Mouse (Mus musculus) ES-Bruce4 (cell line): ENCODE data around the gene Rap1gds1. TPM values are rescaled to one million over a fixed set of nuclear protein-coding genes. Genes with fewer than 3 reads are reported as not detected.

Source experiments
- H3K27ac ChIP-seq: 2 replicates; pipeline ENCODE4 v1.5.1; 2012; ENCODE audit warnings: low read length, inconsistent platforms; ENCODE audit not compliant: insufficient read depth
- H3K27me3 ChIP-seq: 2 replicates; pipeline ENCODE4 v1.6.1; 2012; ENCODE audit warnings: mild to moderate bottlenecking, low read length, inconsistent platforms; ENCODE audit not compliant: control insufficient read depth, poor library complexity, insufficient read depth, severe bottlenecking
- H3K36me3 ChIP-seq: 2 replicates; pipeline ENCODE4 v1.6.1; 2012; ENCODE audit warnings: inconsistent platforms, mild to moderate bottlenecking, low read length, moderate library complexity; ENCODE audit not compliant: control insufficient read depth, poor library complexity, insufficient read depth, severe bottlenecking
- H3K4me1 ChIP-seq: one replicate; pipeline ENCODE4 v1.8.1; 2011; ENCODE audit warnings: low read length; ENCODE audit not compliant: control insufficient read depth, insufficient read depth
- H3K4me3 ChIP-seq: 2 replicates; pipeline ENCODE4 v1.5.1; 2011; ENCODE audit warnings: low read depth, mild to moderate bottlenecking, low read length
- H3K9ac ChIP-seq: 2 replicates; pipeline ENCODE4 v1.6.1; 2012; ENCODE audit warnings: low read depth, mild to moderate bottlenecking, inconsistent platforms; ENCODE audit not compliant: poor library complexity, severe bottlenecking
- H3K9me3 ChIP-seq: replicated peaks from 2 replicates; pipeline ENCODE4 v1.6.1; 2012; ENCODE audit warnings: mild to moderate bottlenecking, low read length, inconsistent platforms; ENCODE audit not compliant: control insufficient read depth, poor library complexity, insufficient read depth, severe bottlenecking
- CTCF ChIP-seq: IDR thresholded peaks from one replicate; pipeline ENCODE4 v1.8.1; 2011; ENCODE audit warnings: low read depth, low read length
- EP300 ChIP-seq: IDR thresholded peaks from 2 replicates; pipeline ENCODE4 v1.6.1; 2011; ENCODE audit warnings: low read depth, low read length; ENCODE audit not compliant: insufficient read depth
- POLR2A ChIP-seq: IDR thresholded peaks from one replicate; pipeline ENCODE4 v1.8.1; 2011; ENCODE audit warnings: low read length; ENCODE audit not compliant: insufficient read depth
- polyA plus RNA-seq: library from polyadenylated mRNA; stranded (reverse); fragments of >200 nt; gene quantifications from 2 replicates; pipeline ENCODE4 v1.2.4, GENCODE M21; 2011; ENCODE audit warnings: low read depth; ENCODE audit not compliant: missing spikeins, insufficient read depth, insufficient read length

The Rap1gds1 gene
- polyA plus RNA-seq, 1 experiment, result 48.6 TPM

- no peak overlapping the region for H3K27ac ChIP-seq
- H3K27me3 ChIP-seq, result no peaks in the 10 kb centered on the region
- TF ChIP-seq POLR2A (no peak), EP300 (no peak), CTCF (no peak)
Observed at GRCm38 (mm10) chr3:138893520-138893919, 181.5 kb downstream of the Rap1gds1 start.

GRCm38 (mm10) chr3:138889769-138890295, 185.2 kb downstream of the Rap1gds1 start:
- Histone ChIP-seq H3K4me1 (no peaks in the 10 kb centered on the region), H3K9ac (no peak overlapping the region), H3K9me3 (no peaks in the 10 kb centered on the region), H3K27me3 (no peaks in the 10 kb centered on the region), H3K4me3 (no peak overlapping the region), H3K36me3 (no peaks in the 10 kb centered on the region), H3K27ac (no peak overlapping the region)
- TF ChIP-seq POLR2A (no peak), CTCF (no peak), EP300 (no peak)

More at GRCm38 (mm10) chr3:138893520-138893919, 181.5 kb downstream of the Rap1gds1 start:
- H3K9ac ChIP-seq, result no peak overlapping the region
- H3K36me3 ChIP-seq, result no peaks in the 10 kb centered on the region
- no peak overlapping the region for H3K4me3 ChIP-seq
- no peaks in the 10 kb centered on the region for H3K9me3 ChIP-seq
- no peaks in the 10 kb centered on the region for H3K4me1 ChIP-seq

DNA sequence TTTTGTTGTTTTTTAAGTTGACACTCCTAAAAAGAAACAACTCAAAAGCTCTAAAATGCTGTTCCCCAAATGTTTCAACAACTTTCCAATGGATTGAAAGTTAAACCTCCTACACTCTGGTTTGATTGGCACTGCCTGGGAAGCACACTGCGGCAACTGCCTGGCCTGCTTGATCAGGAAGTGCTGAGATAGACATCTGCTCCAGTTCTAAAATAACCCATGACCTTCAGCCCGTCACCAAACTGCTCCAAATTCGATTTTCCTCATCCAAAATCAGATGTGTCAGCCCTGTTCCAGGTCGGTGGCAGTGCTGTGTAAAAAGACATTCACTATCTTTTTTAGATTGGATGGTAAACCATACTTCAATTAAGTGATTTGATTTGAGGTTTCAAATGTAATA, 185.8 kb downstream of the Rap1gds1 start:
- no peak overlapping the region for H3K9ac ChIP-seq
- H3K27ac ChIP-seq, result no peak overlapping the region
- H3K4me1 ChIP-seq, result no peaks in the 10 kb centered on the region
- H3K4me3 ChIP-seq, result no peak overlapping the region
- no peak for TF ChIP-seq POLR2A
- TF ChIP-seq EP300, result no peak
- no peak for TF ChIP-seq CTCF
- no peaks in the 10 kb centered on the region for H3K9me3 ChIP-seq
- no peaks in the 10 kb centered on the region for H3K36me3 ChIP-seq
- H3K27me3 ChIP-seq, result no peaks in the 10 kb centered on the region

DNA sequence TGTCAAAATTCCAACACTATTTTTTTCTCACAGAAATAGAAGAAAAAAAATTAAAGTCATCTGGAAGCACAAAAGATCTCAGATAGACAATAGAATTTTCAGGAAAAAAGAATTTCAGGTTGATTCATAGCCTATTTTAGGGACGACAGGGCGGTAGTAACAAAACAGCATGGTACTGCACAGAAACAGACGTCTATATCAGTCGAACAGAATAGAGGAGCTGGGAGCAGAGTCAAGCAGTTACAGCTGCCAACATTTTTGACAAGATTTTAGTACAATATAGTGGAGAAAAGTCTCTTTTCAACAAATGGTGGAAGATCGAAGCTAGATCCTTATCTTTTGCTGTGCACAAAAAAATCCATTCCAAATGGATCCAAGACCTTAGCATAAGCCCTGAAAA, 188.9 kb downstream of the Rap1gds1 start:
- Histone ChIP-seq H3K4me3 (no peak overlapping the region), H3K27ac (no peak overlapping the region)
- TF ChIP-seq POLR2A (no peak), CTCF (no peak), EP300 (no peak)

DNA sequence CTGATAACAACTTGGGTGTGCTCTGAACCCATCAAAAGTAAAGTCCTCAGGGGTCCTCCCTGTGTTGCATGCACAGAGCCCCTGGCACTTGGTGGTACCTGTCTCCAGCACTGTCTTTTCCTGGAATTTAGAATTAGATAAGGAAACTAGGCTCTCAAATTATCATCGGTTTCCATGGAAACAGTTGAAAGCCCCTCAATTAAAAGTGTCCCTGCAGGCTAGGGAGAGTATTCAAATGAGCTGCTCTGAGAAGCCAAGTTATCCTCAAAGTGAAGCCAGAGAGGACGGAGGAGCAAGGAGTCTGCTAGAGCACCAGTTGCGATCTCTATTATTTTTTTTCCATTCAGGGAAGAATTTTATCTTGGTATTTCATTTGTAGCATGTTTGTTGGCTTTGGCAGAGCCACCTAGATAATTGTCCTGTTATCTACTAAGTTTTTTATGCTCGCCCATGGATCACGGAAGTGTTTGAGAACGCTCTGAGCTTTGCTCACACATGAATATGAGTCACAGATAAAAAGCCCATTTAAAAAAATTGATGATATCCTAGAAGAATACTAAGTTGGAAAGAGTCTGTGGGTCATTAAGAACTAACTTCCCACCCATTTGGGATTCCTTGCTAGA, 193.2 kb downstream of the Rap1gds1 start:
- TF ChIP-seq CTCF (no peak), POLR2A (no peak), EP300 (no peak)
- H3K9me3 ChIP-seq, result no peaks in the 10 kb centered on the region
- no peak overlapping the region for H3K27ac ChIP-seq

More for the DNA sequence above, 188.9 kb downstream of the Rap1gds1 start:
- H3K9ac ChIP-seq, result no peak overlapping the region
- H3K27me3 ChIP-seq, result no peaks in the 10 kb centered on the region
- H3K36me3 ChIP-seq, result no peaks in the 10 kb centered on the region
- H3K9me3 ChIP-seq, result no peaks in the 10 kb centered on the region
- H3K4me1 ChIP-seq, result no peaks in the 10 kb centered on the region

DNA sequence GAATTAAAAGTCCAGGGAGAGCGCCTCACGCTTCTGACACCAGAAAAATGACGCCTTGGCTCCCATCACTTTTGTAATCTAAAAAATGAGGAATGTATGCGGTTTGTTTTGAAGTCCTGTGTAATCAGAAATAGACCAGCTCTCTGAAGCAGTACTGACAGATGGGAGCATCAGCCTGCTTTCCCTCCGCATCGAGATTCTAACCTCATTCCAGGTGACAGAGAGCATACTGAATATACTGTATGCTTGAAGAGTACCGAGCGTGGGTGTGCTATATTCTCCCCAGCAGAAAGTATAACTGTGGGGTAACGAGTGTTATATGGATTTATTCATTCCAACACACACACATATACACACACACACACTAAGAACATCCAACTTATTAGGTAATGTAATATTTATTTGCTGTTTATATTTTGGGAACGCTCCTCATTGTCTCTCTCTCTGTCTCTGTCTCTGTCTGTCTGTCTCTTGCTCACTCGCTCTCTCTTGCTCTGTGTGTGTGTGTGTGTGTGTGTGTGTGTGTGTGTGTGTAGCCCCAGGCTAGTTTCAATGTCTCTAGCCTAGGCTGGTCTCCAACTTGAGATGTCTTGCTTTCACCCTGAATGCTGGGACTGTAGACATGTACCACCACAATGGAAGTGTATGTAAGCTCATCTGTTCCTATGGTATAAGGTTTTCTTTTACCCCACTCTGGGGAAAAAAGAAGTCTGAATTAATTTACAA, 193.8 kb downstream of the Rap1gds1 start:
- Histone ChIP-seq H3K9ac (no peak overlapping the region), H3K4me1 (peaks cover 2% of the 10 kb centered on the region), H3K27ac (no peak overlapping the region), H3K27me3 (no peaks in the 10 kb centered on the region), H3K36me3 (no peaks in the 10 kb centered on the region), H3K4me3 (no peak overlapping the region), H3K9me3 (no peaks in the 10 kb centered on the region)
- TF ChIP-seq POLR2A, result no peak
- no peak for TF ChIP-seq EP300
- TF ChIP-seq CTCF, result no peak

More for the DNA sequence above, 193.2 kb downstream of the Rap1gds1 start:
- Histone ChIP-seq H3K36me3 (no peaks in the 10 kb centered on the region), H3K4me3 (no peak overlapping the region), H3K9ac (no peak overlapping the region), H3K4me1 (no peaks in the 10 kb centered on the region), H3K27me3 (no peaks in the 10 kb centered on the region)
